Mouse (Mus musculus) CH12.LX (cell line): ENCODE measurements around the gene Cilp. TPM values are rescaled to one million over a fixed set of nuclear protein-coding genes. Genes with fewer than 3 reads are reported as not detected.

ENCODE experiments used
- DNase-seq: peaks from one replicate; pipeline ENCODE4 v3.0.0-alpha.2; 2013; ENCODE audit errors: extremely low read depth
- H3K27ac ChIP-seq: 2 replicates; pipeline ENCODE4 v1.5.1; 2012; ENCODE audit warnings: low read depth, mild to moderate bottlenecking, control low read depth, moderate library complexity; ENCODE audit not compliant: insufficient read depth
- H3K27me3 ChIP-seq: replicated peaks from 2 replicates; pipeline ENCODE3; 2012; ENCODE audit warnings: inconsistent platforms
- H3K36me3 ChIP-seq, 2 experiments: replicated peaks in 1 of 2; 2 replicates each; pipeline versions ENCODE3 to v1.6.1; 2012; ENCODE audit warnings: inconsistent platforms in 1 of 2, low read length in 1 of 2, mild to moderate bottlenecking in 1 of 2, mixed read lengths in 1 of 2, moderate library complexity in 1 of 2; ENCODE audit not compliant: control insufficient read depth in 1 of 2, insufficient read depth in 1 of 2
- H3K4me1 ChIP-seq, 2 experiments: 2 replicates each; pipeline ENCODE4 v1.6.1; 2012; ENCODE audit warnings: inconsistent platforms in 1 of 2, moderate library complexity in 1 of 2; ENCODE audit not compliant: insufficient read depth in 2 of 2, control insufficient read depth in 1 of 2
- H3K4me2 ChIP-seq: 2 replicates; pipeline ENCODE4 v1.6.1; 2012; ENCODE audit warnings: low read depth, mild to moderate bottlenecking, control low read depth; ENCODE audit not compliant: poor library complexity, insufficient read depth, severe bottlenecking
- H3K4me3 ChIP-seq, 3 experiments: fragments of 150-350 bp in 1 of 3; sonication (generic) in 1 of 3; replicated peaks in 1 of 3; 2 replicates each; pipeline versions ENCODE3 to v1.5.1; 2011 to 2012; ENCODE audit warnings: low read depth in 2 of 3, low read length in 2 of 3, mild to moderate bottlenecking in 2 of 3, moderate library complexity in 2 of 3, control low read depth in 1 of 3, improper control_type of control experiment in 1 of 3, inconsistent platforms in 1 of 3, mixed read lengths in 1 of 3; ENCODE audit not compliant: poor library complexity in 1 of 3
- H3K79me2 ChIP-seq: replicated peaks from 2 replicates; pipeline ENCODE4 v1.6.1; 2012; ENCODE audit warnings: mild to moderate bottlenecking, moderate library complexity; ENCODE audit not compliant: control insufficient read depth, poor library complexity, insufficient read depth, severe bottlenecking; ENCODE audit errors: extremely low read depth
- H3K9ac ChIP-seq: 2 replicates; pipeline ENCODE4 v1.6.1; 2012; ENCODE audit warnings: low read depth, mild to moderate bottlenecking, control low read depth, moderate library complexity; ENCODE audit not compliant: insufficient read depth
- H3K9me3 ChIP-seq: replicated peaks from 2 replicates; pipeline ENCODE3; 2012; ENCODE audit warnings: low read length, inconsistent platforms, mixed read lengths
- BHLHE40 ChIP-seq: IDR thresholded peaks from 2 replicates; pipeline ENCODE4 v1.6.1; 2011; ENCODE audit warnings: mild to moderate bottlenecking, low read depth, low read length, improper control_type of control experiment
- CHD1 ChIP-seq: IDR thresholded peaks from 2 replicates; pipeline ENCODE4 v1.6.1; 2012; ENCODE audit warnings: low read depth, low read length, improper control_type of control experiment, inconsistent platforms
- CHD2 ChIP-seq: IDR thresholded peaks from 2 replicates; pipeline ENCODE4 v1.6.1; 2011; ENCODE audit warnings: low read length, improper control_type of control experiment
- CTCF ChIP-seq, 2 experiments: IDR thresholded peaks in 1 of 2; conservative IDR thresholded peaks in 1 of 2; 2 replicates each; pipeline ENCODE4 v1.5.1; 2011 to 2012; ENCODE audit warnings: low read depth in 2 of 2, low read length in 2 of 2, improper control_type of control experiment in 1 of 2, inconsistent platforms in 1 of 2, mild to moderate bottlenecking in 1 of 2, moderate library complexity in 1 of 2
- E2F4 ChIP-seq: IDR thresholded peaks from 2 replicates; pipeline ENCODE4 v1.6.1; 2011; ENCODE audit warnings: low read depth, low read length, improper control_type of control experiment; ENCODE audit not compliant: insufficient replicate concordance
- ELF1 ChIP-seq: IDR thresholded peaks from 2 replicates; pipeline ENCODE4 v1.6.1; 2014; ENCODE audit warnings: low read depth, mild to moderate bottlenecking, inconsistent platforms, low read length, improper control_type of control experiment
- ETS1 ChIP-seq: conservative IDR thresholded peaks from 2 replicates; pipeline ENCODE4 v1.6.1; 2012; ENCODE audit warnings: low read depth, mild to moderate bottlenecking, inconsistent platforms, low read length, improper control_type of control experiment, moderate library complexity
- HCFC1 ChIP-seq: IDR thresholded peaks from 2 replicates; pipeline ENCODE4 v1.6.1; 2012; ENCODE audit warnings: low read depth, mild to moderate bottlenecking, inconsistent platforms, low read length, improper control_type of control experiment
- IRF4 ChIP-seq: IDR thresholded peaks from 2 replicates; pipeline ENCODE4 v1.6.1; 2014; ENCODE audit warnings: low read depth, mild to moderate bottlenecking, inconsistent platforms, low read length, improper control_type of control experiment
- JUND ChIP-seq: conservative IDR thresholded peaks from 2 replicates; pipeline ENCODE4 v1.6.1; 2011; ENCODE audit warnings: low read depth, low read length, improper control_type of control experiment
- KAT2A ChIP-seq: IDR thresholded peaks from 2 replicates; pipeline ENCODE4 v1.6.1; 2012; ENCODE audit warnings: low read length, improper control_type of control experiment, inconsistent platforms; ENCODE audit not compliant: insufficient replicate concordance
- MAFK ChIP-seq: IDR thresholded peaks from 2 replicates; pipeline ENCODE4 v1.6.1; 2011; ENCODE audit warnings: low read length, improper control_type of control experiment; ENCODE audit not compliant: insufficient replicate concordance
- MEF2A ChIP-seq: IDR thresholded peaks from 2 replicates; pipeline ENCODE4 v1.6.1; 2014; ENCODE audit warnings: low read depth, mild to moderate bottlenecking, inconsistent platforms, low read length, improper control_type of control experiment, borderline replicate concordance
- MXI1 ChIP-seq: IDR thresholded peaks from 2 replicates; pipeline ENCODE4 v1.6.1; 2011; ENCODE audit warnings: mild to moderate bottlenecking, low read depth, low read length, improper control_type of control experiment
- MYC ChIP-seq: IDR thresholded peaks from 2 replicates; pipeline ENCODE4 v1.6.1; 2011; ENCODE audit warnings: low read depth, mild to moderate bottlenecking, improper control_type of control experiment, low read length
- NELFE ChIP-seq: IDR thresholded peaks from 2 replicates; pipeline ENCODE4 v1.6.1; 2011; ENCODE audit warnings: low read depth, low read length, improper control_type of control experiment
- PAX5 ChIP-seq: IDR thresholded peaks from 2 replicates; pipeline ENCODE4 v1.6.1; 2012; ENCODE audit warnings: low read length, inconsistent platforms, mixed read lengths
- POLR2A ChIP-seq: IDR thresholded peaks from 2 replicates; pipeline ENCODE4 v1.6.1; 2011; ENCODE audit warnings: low read depth, mild to moderate bottlenecking, improper control_type of control experiment, low read length
- POLR2AphosphoS2 ChIP-seq: IDR thresholded peaks from 2 replicates; pipeline ENCODE4 v1.6.1; 2011; ENCODE audit warnings: low read depth, low read length, improper control_type of control experiment
- RAD21 ChIP-seq: IDR thresholded peaks from 2 replicates; pipeline ENCODE4 v1.6.1; 2011; ENCODE audit warnings: low read depth, mild to moderate bottlenecking, low read length, improper control_type of control experiment, moderate library complexity
- SMC3 ChIP-seq: IDR thresholded peaks from 2 replicates; pipeline ENCODE4 v1.6.1; 2011; ENCODE audit warnings: low read depth, low read length, improper control_type of control experiment
- TBP ChIP-seq: conservative IDR thresholded peaks from 2 replicates; pipeline ENCODE4 v1.6.1; 2011; ENCODE audit warnings: low read depth, low read length, improper control_type of control experiment
- TCF12 ChIP-seq: IDR thresholded peaks from 2 replicates; pipeline ENCODE4 v1.6.1; 2014; ENCODE audit warnings: low read depth, mild to moderate bottlenecking, inconsistent platforms, low read length, improper control_type of control experiment
- USF1 ChIP-seq: IDR thresholded peaks from 2 replicates; pipeline ENCODE4 v1.6.1; 2014; ENCODE audit warnings: low read depth, mild to moderate bottlenecking, inconsistent platforms, low read length, improper control_type of control experiment
- ZC3H11A ChIP-seq: IDR thresholded peaks from 2 replicates; pipeline ENCODE4 v1.6.1; 2012; ENCODE audit warnings: low read depth, mild to moderate bottlenecking, inconsistent platforms, low read length, improper control_type of control experiment
- ZKSCAN1 ChIP-seq: IDR thresholded peaks from 2 replicates; pipeline ENCODE4 v1.6.1; 2012; ENCODE audit warnings: low read depth, inconsistent platforms, low read length, improper control_type of control experiment, borderline replicate concordance
- ZMIZ1 ChIP-seq: IDR thresholded peaks from 2 replicates; pipeline ENCODE4 v1.6.1; 2012; ENCODE audit warnings: low read depth, mild to moderate bottlenecking, inconsistent platforms, low read length, improper control_type of control experiment
- ZNF384 ChIP-seq: IDR thresholded peaks from 2 replicates; pipeline ENCODE4 v1.6.1; 2012; ENCODE audit warnings: low read depth, low read length, improper control_type of control experiment, inconsistent platforms
- dilution Hi-C: fragments of 300-500 bp; cut with MboI; formaldehyde crosslinking; loops from 2 replicates; pipeline ENCODE4 v1.14.3; 2020; ENCODE audit warnings: low sequenced_read_pairs; ENCODE audit not compliant: extremely low pct_unique_long_range_greater_than_20kb, extremely low pct_ligation_motif_present
- in situ Hi-C: fragments of 300-500 bp; cut with MboI; formaldehyde crosslinking; loops from 3 replicates; pipeline ENCODE4 v1.14.3; 2019; ENCODE audit warnings: low sequenced_read_pairs, low pct_ligation_motif_present, low pct_unique_long_range_greater_than_20kb, mixed read lengths
- polyA plus RNA-seq: library from polyadenylated mRNA; unstranded; fragments of >175 nt; gene quantifications from 2 replicates; pipeline ENCODE4 v1.2.1, GENCODE M21; 2012; ENCODE audit warnings: low read depth; ENCODE audit not compliant: insufficient read length
- total RNA-seq, 2 experiments: library from RNA; depleted of rRNA; stranded (reverse); fragments of 300-350 nt in 1 of 2; fragments of >200 nt in 1 of 2; gene quantifications; 2 replicates each; pipeline ENCODE4 v1.2.3; 2012 to 2014

Gene Cilp
- total and polyA plus RNA-seq, 3 experiments, result not detected

DNA sequence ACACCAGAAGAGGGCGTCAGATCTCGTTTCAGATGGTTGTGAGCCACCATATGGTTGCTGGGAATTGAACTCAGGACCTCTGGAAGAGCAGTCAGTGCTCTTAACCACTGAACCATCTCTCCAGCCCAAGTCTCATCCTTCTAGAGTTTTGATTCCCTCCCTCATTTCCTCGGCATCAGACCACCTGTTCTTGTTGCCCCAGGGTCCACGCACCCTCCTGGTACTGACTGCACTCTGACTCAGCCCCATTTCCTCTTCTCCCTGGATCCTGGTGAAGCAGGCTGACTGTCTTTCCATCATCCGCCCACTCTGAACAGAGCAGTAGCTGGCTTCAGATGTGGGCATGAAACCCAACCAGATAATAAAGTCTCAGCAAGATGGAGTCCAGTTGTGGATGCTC lies 23.0 kb upstream of the Cilp start:
- H3K79me2 ChIP-seq, result no peaks in the 10 kb centered on the region
- H3K4me1 ChIP-seq, result peaks cover 2 to 16% of the 10 kb centered on the region in 2 experiments; a peak in 3 of 4 replicates
- peaks cover 4% of the 10 kb centered on the region for H3K27me3 ChIP-seq
- dilution Hi-C loops, result no loop called here
- no peak for DNase-seq
- no peaks in the 10 kb centered on the region for H3K9me3 ChIP-seq
- no peak overlapping the region for H3K4me3 ChIP-seq
- H3K9ac ChIP-seq, result no peak overlapping the region
- TF ChIP-seq ZMIZ1 (no peak), POLR2A (no peak), ELF1 (no peak), POLR2AphosphoS2 (no peak), E2F4 (no peak), MAFK (no peak), CHD2 (no peak), CHD1 (no peak), ZKSCAN1 (no peak), IRF4 (no peak), CTCF (conservative IDR thresholded peaks at IDR 0.05 in 1 of 2, IDR thresholded peaks at IDR 0.05 in 1 of 2; ENCODE audit: low read depth in 2 of 2, low read length in 2 of 2) (no peak), JUND (no peak), USF1 (no peak), TCF12 (no peak), PAX5 (no peak), RAD21 (no peak), ETS1 (no peak)
- TF ChIP-seq, all 38 proteins: peak for 0
- Histone ChIP-seq H3K27ac (no peak overlapping the region), H3K36me3 (peaks cover 0 to 2% of the 10 kb centered on the region in 2 experiments), H3K4me2 (no peak overlapping the region)
- in situ Hi-C loops, result loop anchor here (5.0 kb wide), 1 partner anchor 35 kb away; no protein-coding TSS in a partner anchor

DNA sequence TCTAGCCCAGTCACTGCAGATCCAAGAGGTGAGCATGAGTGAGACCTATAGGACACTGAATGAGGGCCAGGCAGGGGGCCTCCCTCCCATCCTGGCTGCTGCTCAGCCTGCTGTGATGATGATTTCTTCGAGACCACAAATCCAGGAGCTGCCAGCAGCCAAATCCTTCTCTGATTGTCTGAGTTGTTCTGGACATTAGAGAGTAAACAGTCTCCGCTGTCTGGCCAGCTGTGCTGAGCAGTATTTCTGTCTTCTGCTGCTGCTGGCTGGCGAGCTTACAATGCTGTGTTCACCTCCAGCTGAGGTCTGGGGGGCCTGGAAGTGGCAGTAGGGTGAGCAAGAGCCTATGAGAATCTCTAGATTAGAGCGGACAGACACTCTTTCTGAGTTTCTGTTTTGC lies 21.7 kb upstream of the Cilp start:
- no peak overlapping the region for H3K9ac ChIP-seq
- dilution Hi-C loops, result no loop called here

More for the DNA sequence above, 21.7 kb upstream of the Cilp start:
- in situ Hi-C loops, result loop anchor here (5.0 kb wide), 1 partner anchor 34 kb away; no protein-coding TSS in a partner anchor
- DNase-seq, result no peak
- Histone ChIP-seq H3K4me2 (no peak overlapping the region), H3K79me2 (no peaks in the 10 kb centered on the region), H3K4me3 (no peak overlapping the region), H3K27ac (no peak overlapping the region), H3K4me1 (peaks cover 2 to 16% of the 10 kb centered on the region in 2 experiments; a peak in 3 of 4 replicates), H3K36me3 (no peaks in the 10 kb centered on the region), H3K9me3 (no peaks in the 10 kb centered on the region), H3K27me3 (peaks cover 4% of the 10 kb centered on the region)
- no peak for TF ChIP-seq TBP
- TF ChIP-seq MEF2A, result no peak
- TF ChIP-seq BHLHE40, result no peak
- no peak for TF ChIP-seq MXI1
- no peak for TF ChIP-seq HCFC1
- TF ChIP-seq E2F4, result no peak
- no peak for TF ChIP-seq ZC3H11A
- no peak for TF ChIP-seq RAD21
- TF ChIP-seq SMC3, result no peak
- TF ChIP-seq POLR2AphosphoS2, result no peak
- TF ChIP-seq KAT2A, result no peak
- TF ChIP-seq MYC, result no peak
- no peak for TF ChIP-seq CHD2
- no peak for TF ChIP-seq ZNF384
- no peak for TF ChIP-seq TCF12
- no peak for TF ChIP-seq NELFE
- TF ChIP-seq IRF4, result no peak
- no peak for TF ChIP-seq ETS1
